Mouse (Mus musculus) ES-Bruce4 (cell line): ENCODE results near the gene Zfyve16. TPM values are rescaled to one million over a fixed set of nuclear protein-coding genes. Genes with fewer than 3 reads are reported as not detected.

Source experiments
- H3K27ac ChIP-seq: 2 replicates; pipeline ENCODE4 v1.5.1; 2012; ENCODE audit warnings: low read length, inconsistent platforms; ENCODE audit not compliant: insufficient read depth
- H3K27me3 ChIP-seq: 2 replicates; pipeline ENCODE4 v1.6.1; 2012; ENCODE audit warnings: mild to moderate bottlenecking, low read length, inconsistent platforms; ENCODE audit not compliant: control insufficient read depth, poor library complexity, insufficient read depth, severe bottlenecking
- H3K36me3 ChIP-seq: 2 replicates; pipeline ENCODE4 v1.6.1; 2012; ENCODE audit warnings: inconsistent platforms, mild to moderate bottlenecking, low read length, moderate library complexity; ENCODE audit not compliant: control insufficient read depth, poor library complexity, insufficient read depth, severe bottlenecking
- H3K4me1 ChIP-seq: one replicate; pipeline ENCODE4 v1.8.1; 2011; ENCODE audit warnings: low read length; ENCODE audit not compliant: control insufficient read depth, insufficient read depth
- H3K4me3 ChIP-seq: 2 replicates; pipeline ENCODE4 v1.5.1; 2011; ENCODE audit warnings: low read depth, mild to moderate bottlenecking, low read length
- H3K9ac ChIP-seq: 2 replicates; pipeline ENCODE4 v1.6.1; 2012; ENCODE audit warnings: low read depth, mild to moderate bottlenecking, inconsistent platforms; ENCODE audit not compliant: poor library complexity, severe bottlenecking
- H3K9me3 ChIP-seq: replicated peaks from 2 replicates; pipeline ENCODE4 v1.6.1; 2012; ENCODE audit warnings: mild to moderate bottlenecking, low read length, inconsistent platforms; ENCODE audit not compliant: control insufficient read depth, poor library complexity, insufficient read depth, severe bottlenecking
- CTCF ChIP-seq: IDR thresholded peaks from one replicate; pipeline ENCODE4 v1.8.1; 2011; ENCODE audit warnings: low read depth, low read length
- EP300 ChIP-seq: IDR thresholded peaks from 2 replicates; pipeline ENCODE4 v1.6.1; 2011; ENCODE audit warnings: low read depth, low read length; ENCODE audit not compliant: insufficient read depth
- POLR2A ChIP-seq: IDR thresholded peaks from one replicate; pipeline ENCODE4 v1.8.1; 2011; ENCODE audit warnings: low read length; ENCODE audit not compliant: insufficient read depth
- polyA plus RNA-seq: library from polyadenylated mRNA; stranded (reverse); fragments of >200 nt; gene quantifications from 2 replicates; pipeline ENCODE4 v1.2.4, GENCODE M21; 2011; ENCODE audit warnings: low read depth; ENCODE audit not compliant: missing spikeins, insufficient read depth, insufficient read length

The Zfyve16 gene
- 15.1 and 18.9 TPM in 2 replicates for polyA plus RNA-seq

GRCm38 (mm10) chr13:92530721-92531211, at the start of gene Zfyve16:
Gene Zfyve16 (minus strand): TSS chr13:92530868.
- Histone ChIP-seq H3K9ac (peak within 1 kb of the TSS; percentile 58), H3K27me3 (no peaks in the 10 kb centered on the region; the same call in 1 of the 2 replicates), H3K9me3 (no peaks in the 10 kb centered on the region), H3K4me1 (no peaks in the 10 kb centered on the region), H3K36me3 (no peaks in the 10 kb centered on the region), H3K27ac (no peak within 1 kb of the TSS), H3K4me3 (peak within 1 kb of the TSS; percentile 88)
- TF ChIP-seq POLR2A (peak; percentile 57), EP300 (no peak), CTCF (no peak)

DNA sequence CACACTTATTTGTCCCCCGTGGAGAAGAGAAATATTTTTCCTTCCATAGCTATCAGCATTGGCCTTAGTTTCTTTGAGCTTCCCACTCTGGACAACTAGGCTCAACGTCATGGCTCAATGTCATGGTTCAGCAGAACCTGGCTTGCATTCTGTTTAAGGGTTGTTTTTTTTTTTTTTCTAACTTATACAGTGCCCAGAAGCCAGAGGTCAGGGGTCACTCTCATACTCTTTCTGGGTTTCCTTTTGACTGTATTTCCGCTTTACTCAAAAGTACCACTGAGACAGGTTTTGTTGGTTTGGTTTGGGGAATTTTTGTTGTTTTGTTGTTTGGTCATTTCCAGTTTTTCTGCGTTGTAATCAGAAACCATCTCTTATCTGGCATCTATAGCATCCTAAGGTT, 47.5 kb upstream of the Zfyve16 start:
- H3K4me3 ChIP-seq: no peak overlapping the region
- TF ChIP-seq EP300 (no peak), CTCF (no peak), POLR2A (no peak)
- H3K9me3 ChIP-seq: no peaks in the 10 kb centered on the region
- H3K36me3 ChIP-seq: no peaks in the 10 kb centered on the region
- H3K27me3 ChIP-seq: no peaks in the 10 kb centered on the region; the same call in 1 of the 2 replicates
- H3K27ac ChIP-seq: no peak overlapping the region
- peaks cover 2% of the 10 kb centered on the region for H3K4me1 ChIP-seq
- no peak overlapping the region for H3K9ac ChIP-seq

DNA sequence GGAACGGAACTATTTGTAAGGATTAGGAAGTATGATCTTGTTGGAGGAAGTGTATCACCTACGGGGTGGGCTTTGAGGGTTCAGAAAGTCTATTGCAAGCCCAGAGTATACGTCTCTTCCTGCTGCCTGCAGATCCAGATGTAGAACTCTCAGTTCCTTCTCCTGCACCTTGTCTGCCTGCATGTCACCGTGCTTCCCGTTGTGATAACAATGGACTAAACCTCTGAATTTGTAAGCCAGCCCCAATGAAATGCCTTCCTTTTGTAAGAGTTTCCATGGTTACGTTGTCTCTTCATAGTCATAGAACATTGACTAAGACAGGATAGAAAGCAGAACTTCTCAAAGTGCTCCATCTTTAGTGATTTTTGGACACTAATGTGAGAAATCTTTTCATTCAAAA, 46.0 kb upstream of the Zfyve16 start:
- peaks cover 2% of the 10 kb centered on the region for H3K4me1 ChIP-seq
- no peak overlapping the region for H3K4me3 ChIP-seq
- H3K36me3 ChIP-seq: no peaks in the 10 kb centered on the region
- no peaks in the 10 kb centered on the region for H3K9me3 ChIP-seq
- TF ChIP-seq EP300: no peak
- TF ChIP-seq POLR2A: no peak
- TF ChIP-seq CTCF: no peak
- no peak overlapping the region for H3K9ac ChIP-seq
- H3K27me3 ChIP-seq: no peaks in the 10 kb centered on the region; the same call in 1 of the 2 replicates
- H3K27ac ChIP-seq: no peak overlapping the region

GRCm38 (mm10) chr13:92576072-92576471, 45.4 kb upstream of the Zfyve16 start, which contains the start of gene Spz1:
Gene Spz1 (minus strand): TSS chr13:92576172.
- peaks cover 2% of the 10 kb centered on the region for H3K4me1 ChIP-seq
- no peak within 1 kb of the TSS for H3K27ac ChIP-seq
- TF ChIP-seq POLR2A (no peak), CTCF (no peak), EP300 (no peak)
- no peaks in the 10 kb centered on the region for H3K9me3 ChIP-seq
- H3K9ac ChIP-seq: no peak within 1 kb of the TSS
- no peaks in the 10 kb centered on the region for H3K36me3 ChIP-seq
- H3K27me3 ChIP-seq: no peaks in the 10 kb centered on the region; the same call in 1 of the 2 replicates
- no peak within 1 kb of the TSS for H3K4me3 ChIP-seq

DNA sequence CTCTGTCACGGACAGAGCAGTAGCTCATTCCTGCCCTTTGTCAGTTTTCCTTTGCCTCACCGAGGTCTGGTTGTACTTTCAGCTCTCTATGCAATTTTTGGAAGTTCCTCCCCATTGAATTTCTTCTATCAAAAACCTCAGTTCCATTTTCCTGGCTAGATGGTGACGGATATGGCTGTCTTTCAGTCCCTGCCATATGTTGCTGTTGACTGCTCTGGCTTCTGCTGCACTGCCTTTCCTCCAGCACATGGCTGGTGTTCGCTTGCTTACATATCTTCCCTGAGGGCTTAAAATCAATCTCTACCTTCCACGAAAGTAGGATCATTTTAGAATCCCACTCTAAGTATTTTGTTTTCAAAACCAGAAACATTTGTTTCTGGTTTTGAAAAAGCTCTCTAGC, 28.8 kb upstream of the Zfyve16 start:
- H3K27me3 ChIP-seq: no peaks in the 10 kb centered on the region
- H3K9ac ChIP-seq: no peak overlapping the region
- H3K27ac ChIP-seq: no peak overlapping the region
- H3K36me3 ChIP-seq: no peaks in the 10 kb centered on the region
- no peak overlapping the region for H3K4me3 ChIP-seq
- peaks cover 6% of the 10 kb centered on the region for H3K9me3 ChIP-seq
- TF ChIP-seq POLR2A (no peak), EP300 (no peak), CTCF (no peak)
- H3K4me1 ChIP-seq: no peaks in the 10 kb centered on the region

DNA sequence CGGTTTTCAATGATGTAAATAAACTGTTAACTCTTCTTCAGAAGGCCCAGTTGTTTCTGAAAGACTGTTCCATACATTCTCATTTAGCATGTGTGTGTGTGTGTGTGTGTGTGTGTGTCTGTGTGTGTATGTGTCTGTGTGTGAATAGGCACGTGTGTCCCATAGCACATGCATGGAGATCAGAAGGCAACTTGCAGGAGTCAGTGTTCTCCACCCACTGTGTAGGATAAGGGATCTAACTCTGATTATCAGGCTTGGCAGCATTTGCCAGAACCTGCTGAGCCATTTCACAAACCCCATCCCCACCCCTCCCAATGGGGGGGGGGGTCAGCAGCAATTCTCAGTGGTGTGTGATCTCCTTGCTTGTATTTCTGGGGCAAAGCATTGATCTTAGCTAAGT, 26.6 kb upstream of the Zfyve16 start:
- Histone ChIP-seq H3K9me3 (peaks cover 27% of the 10 kb centered on the region), H3K27ac (no peak overlapping the region), H3K36me3 (no peaks in the 10 kb centered on the region), H3K4me3 (no peak overlapping the region), H3K9ac (no peak overlapping the region), H3K4me1 (no peaks in the 10 kb centered on the region), H3K27me3 (no peaks in the 10 kb centered on the region)
- no peak for TF ChIP-seq CTCF
